Mouse (Mus musculus) CD4-positive, CD25-positive, alpha-beta regulatory T cell, adult 2 months (primary cell): ENCODE measurements at regions not wholly inside any gene's neighbourhood (a gene's known extent, or its start where the extent isn't known, plus 50 kb on each side); places are given as distances from the start of the nearest gene placed in this dataset.

Source experiments
- DNase-seq: peaks from one replicate; pipeline ENCODE4 v3.0.0-alpha.2; 2012; ENCODE audit warnings: low read depth, low spot score

DNA sequence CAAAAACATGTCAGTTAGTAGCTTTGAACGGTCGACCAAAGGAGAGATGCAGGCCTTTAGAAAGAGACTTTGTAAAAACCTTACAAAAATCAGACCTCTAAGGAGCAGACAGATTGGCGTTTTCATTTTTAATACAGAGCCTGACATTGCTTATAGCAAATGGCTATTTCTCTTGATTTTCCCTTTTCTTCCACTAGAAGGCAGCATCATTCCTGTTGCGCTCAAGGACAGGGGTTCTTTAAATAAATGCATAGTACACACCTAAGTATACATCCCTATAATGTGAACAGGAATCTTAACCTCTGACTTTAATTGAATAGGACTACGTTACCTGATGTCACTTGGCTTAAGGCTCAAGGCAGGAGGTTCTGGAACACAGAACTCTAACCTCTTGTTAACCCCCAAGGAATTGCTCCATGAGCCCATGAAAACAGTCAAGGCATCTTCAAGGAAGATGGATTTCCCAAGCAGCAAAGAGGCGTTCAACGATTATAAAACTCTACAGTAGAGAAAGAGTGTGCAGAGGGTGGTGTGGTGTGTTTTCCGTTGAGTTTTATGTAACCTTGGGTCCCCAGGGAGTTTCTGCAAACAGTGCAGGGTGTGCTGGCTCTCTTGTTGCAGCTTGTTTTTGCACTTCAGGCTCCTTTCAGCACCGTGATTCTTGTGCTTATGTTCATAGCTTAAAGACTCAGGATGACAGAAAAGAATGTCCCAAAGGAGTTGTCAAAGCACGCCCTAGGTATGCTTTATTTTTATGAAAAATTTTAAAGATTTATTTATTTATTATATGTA lies 124.1 kb upstream of the Zfp648 start:
- DNase-seq: peak; percentile 39

DNA sequence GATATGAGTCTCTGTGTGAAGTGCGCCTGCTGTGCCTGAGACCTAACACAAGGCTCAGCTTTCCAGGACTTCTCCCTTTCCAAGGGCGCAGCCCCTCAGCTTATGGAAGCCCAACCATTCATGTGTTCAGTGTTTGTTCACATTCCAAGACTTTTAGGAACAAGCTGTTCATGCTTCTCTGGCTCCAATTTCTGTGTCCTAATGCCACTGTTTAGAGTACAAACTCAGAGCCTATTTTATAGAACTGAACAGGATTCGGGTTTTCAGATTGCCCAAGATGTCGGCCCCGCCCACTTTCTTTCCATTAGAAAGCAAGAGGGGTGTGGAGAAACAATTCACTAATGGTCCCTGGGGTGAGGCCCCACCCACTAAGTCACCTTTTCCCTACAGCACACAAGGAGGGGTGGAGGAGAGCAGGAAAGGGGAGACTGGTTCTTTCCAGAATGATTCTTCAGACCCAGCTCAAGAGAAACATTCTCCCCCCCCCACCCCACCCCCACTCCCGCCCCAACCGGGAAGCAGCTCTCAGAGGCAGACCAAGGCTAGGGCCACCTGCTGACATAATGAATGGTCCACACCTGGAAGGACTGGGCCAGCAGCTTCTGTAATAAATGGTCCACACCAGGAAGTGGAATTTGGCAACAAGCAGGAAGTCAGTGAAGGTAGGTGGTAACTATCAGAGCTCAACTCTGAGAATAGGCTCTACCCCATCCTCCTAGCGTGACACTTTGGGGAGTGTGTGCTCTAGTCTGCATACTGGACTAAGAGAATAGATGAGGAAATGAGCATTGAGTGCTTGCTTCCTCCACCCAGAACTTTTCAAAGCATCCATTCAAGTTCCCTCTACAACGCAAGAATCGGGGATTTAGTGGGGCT lies 120.2 kb upstream of the Zfp648 start:
- DNase-seq: no peak

DNA sequence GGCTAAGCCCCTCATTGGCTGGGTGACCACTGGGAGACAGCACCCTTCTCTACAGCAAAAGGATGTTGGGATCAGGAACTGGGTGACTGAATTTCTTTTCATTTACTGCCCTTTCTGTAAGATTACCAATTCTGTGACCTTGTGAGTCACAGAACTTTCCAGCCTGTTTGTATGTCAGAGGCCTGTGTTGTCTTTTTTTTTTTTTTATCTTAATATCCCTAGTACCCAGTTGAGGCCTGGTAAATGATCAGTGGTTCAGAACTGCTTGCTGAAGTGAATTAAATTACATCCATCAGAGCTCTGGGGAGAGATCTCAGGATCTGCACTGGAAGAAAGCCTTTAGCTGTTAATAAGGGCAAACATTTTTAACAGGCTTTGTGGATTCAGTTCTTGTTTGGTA lies 114.8 kb upstream of the Zfp648 start:
- DNase-seq: no peak

DNA sequence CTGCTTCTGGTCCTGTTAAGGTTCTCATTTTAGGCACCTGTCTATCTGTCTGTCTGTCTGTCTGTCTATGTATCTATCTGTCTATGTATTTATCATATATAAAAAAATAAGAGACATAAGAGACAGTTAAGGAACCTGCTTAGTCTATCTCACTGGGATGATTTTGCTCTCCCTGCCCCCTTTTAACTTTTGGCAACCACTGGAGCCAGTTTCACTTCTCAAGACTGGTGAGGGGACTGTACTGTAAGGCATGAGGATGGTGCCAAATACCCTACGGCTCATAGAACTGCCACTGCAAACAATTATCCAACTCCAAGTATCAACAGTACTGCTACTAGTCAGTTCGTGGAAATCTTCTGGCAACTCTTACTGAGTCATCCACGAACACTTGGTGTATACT lies 111.2 kb upstream of the Zfp648 start:
- no peak for DNase-seq

DNA sequence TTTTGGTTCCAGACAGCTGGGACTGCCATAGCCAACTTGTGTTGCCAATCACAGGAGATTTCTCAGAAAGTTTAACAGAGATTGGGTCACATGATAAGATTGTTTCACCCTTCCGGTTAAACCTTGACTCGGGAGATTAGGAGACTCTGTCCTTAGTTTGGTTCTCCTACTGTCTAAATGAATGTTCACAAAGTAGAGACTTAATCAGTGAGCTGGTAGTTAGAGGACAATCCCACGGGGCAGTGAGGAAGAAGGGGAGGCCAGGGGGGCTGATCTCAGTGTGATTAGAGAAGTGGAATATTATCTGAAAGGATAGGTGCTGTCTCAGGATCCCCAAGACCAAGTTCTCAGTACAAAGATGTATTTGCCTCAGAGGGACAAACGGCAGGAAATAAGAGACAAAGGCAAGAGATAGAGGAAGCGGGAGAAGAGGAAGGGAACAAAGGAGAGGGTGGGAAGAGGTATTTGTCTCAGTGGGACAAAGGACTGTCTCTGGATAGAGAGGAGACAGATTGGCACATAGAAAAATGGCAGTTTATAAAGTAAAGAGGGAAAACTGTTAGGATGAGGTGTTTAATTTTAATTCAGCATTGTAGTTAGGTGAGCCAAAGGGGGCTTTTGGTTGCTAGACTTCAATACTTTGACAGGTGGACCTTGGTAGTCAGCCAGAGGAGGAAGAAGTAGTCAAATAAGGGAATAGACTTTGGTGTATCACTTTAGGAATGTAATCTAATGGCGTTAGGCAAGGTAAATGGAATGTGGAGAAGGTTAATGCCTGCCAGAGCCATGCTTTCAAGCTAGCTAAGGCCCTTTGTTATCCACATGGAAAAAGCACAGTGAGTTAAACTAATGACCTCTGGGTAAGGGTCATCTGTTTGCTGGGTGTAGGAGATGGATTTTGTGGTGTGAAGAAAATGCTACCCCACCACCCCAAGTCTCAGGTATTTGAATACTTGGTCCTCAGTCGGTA lies 110.2 kb upstream of the Zfp648 start:
- no peak for DNase-seq

DNA sequence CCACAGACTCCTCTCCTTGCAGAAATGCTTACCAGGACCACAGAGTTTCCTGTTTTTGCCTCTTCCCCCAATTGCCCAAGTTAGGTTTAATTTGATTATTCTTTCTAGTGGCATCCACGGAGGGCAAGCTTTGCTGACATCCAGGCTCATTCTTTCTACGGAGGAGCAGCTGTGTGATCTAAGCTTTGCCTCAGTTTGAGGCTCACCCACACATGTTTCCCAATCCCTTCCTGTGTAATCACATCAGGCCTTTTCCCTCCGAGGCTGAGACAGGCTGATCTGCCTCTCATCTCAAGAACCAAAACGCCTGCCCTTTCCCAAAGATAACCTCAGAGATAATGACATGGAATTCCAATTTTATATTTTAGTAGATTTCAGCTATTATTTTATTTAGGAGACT lies 107.4 kb upstream of the Zfp648 start:
- DNase-seq: no peak

DNA sequence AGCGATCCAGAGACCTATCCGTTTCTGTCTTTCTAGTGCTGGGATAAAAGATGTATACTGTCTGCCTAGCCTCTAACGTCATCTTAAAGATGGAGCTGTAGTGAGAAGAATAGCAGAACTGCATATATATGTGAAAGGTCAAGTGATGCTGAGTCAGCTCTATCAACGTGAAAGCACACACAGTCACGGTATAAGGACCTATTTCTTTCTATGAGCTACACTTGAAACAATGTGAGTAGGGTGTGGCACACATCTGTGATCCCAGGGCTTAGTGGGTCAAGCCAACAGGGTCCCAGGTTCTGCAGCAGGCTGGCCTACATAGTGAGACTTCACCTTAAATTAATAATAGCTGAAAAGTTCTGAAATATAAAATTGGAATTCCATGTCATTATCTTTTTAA lies 106.6 kb upstream of the Zfp648 start:
- no peak for DNase-seq

DNA sequence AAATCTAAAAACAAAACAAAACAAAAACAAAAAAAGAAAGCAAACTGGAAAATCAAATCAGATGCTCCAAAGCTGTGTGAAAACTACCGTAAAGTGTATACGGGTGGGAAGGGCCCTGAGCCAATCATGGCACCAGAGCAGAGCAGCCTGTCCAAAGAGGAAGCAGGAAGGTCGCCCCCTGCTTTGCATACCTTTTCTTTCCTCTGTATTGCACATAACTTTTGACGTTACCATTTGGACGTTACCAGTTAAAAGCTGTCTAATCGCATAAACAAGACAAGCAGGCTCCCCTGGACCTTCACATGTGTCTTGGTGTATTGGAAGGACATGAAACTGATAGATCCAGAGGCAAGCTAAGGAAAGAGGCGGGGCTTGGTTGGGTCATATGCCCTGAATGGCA lies 104.9 kb upstream of the Zfp648 start:
- DNase-seq: no peak

DNA sequence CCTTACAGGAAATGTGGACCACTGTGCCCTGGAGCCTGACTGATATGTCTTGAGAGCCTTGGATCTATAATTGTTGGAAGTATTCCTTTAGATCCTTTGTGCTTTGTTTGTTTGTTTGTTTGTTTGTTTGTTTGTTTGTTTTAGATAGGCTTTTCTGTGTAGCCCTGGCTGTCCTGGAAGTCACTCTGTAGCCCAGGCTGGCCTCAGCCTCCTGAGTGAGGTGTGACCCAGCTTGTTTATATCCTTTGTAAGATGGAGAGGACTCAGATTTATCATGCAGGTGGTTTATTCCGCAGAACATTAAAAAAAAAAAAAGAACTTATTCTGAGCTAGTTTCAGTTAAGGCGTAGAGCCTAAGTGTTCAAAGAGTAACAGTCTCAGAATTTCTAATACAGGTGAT lies 104.1 kb upstream of the Zfp648 start:
- no peak for DNase-seq

DNA sequence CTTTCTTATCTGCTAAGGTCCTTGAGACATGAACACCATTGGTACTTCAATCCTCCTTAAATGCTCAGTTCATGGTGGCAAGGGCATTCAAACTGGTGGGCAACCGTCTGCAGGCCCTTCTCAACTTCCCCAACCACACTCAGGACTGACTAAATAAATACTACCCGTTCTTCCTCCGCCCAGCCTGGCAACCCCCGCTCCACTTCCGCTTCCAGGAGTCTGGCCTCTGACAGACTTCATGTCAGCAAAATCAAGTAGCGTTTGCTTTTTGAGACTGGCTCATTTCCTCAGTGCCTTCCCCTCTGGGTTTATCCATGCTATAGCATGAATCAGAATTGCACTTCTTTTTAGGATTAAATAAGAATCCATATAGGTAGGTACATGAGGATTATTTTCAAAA lies 103.3 kb upstream of the Zfp648 start:
- DNase-seq: peak; percentile 15

DNA sequence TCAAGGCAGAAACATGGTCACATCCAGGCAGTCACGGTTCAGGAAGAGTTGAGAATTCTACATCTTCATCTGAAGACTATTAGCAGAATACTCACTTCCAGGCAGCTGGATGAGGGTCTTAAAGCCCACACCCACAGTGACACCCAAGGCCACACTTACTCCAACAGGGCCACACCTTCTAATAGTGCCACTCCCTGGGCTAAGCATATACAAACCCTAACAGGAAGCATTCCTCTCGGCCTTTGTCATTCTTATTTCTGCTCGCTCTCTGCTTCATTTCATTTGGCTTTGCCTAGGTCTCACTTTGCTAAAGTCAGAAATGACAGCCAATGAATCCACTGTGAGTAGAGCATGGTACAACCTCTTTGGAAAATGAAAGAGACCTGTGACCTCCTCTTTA lies 100.4 kb upstream of the Zfp648 start:
- no peak for DNase-seq

DNA sequence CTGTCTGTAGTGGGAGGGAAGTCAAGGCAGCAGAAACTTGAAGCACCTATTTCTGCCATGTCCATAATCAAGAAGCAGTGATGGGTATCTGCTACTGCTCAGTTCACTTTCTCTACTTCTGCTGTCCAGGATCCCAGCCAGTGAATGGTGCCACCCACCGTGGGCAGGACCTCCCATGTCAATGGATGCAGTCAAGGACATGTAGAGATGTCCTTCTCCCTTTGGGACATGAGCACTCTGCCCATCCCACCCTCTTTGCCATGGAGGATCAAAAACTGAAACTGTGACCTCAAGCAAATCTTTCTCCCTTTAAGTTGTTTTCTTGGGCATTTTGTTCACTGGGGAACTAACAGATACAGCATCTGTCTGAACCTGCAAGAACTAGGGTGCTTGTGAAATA lies 99.6 kb upstream of the Zfp648 start:
- no peak for DNase-seq

DNA sequence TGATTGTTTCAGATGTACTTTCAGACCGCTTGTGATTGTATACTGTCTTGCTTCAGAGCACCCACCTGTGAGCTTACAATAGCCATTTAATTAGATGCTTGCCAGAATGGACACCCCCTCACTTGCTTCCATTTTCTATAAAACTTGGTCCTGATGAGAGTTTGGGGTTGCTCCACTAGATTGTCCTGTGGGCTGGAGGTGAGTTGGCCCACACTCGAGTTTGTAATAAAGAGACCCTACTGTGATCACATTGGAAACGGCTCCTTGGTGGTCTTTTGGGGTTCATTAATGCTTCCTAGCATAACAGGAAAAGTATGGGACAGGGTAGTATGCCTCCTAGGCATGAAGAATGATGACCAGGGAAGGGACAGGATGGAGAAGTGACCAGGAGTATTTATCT lies 98.8 kb upstream of the Zfp648 start:
- DNase-seq: no peak

DNA sequence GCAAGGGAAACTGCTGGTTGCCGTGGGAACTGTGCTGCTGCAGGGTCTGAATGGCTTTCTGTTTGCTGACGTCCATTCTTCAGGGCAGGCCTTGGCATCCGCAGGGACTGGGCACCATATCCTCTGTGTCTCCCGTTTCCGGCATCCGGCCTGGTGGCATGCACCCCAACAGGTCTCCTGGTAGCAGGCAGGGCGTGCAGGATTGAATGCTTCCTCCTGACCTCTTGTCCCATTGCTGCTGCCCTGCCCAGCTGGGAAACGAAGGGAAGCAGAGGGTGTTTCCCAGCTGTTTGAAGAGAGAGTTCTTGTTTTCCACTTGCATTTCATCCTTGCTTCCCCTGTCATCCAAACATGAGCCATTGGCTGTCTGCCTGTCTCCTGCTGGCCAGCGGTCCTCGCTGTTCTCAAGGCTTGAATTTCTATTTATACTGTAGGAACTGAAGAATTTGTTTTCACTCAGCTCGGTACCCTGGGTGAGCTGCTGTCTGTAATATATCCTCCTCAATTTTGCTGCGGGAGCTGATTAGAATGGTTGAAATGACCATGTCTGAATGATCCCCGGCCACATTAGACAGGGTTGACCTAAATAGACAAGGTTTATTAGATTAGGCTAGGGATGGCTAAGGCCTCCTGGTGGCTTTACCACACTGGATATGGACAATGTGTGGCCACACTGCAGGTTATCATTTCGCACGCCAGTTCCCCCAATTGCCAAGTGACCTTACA lies 98.0 kb upstream of the Zfp648 start:
- no peak for DNase-seq

DNA sequence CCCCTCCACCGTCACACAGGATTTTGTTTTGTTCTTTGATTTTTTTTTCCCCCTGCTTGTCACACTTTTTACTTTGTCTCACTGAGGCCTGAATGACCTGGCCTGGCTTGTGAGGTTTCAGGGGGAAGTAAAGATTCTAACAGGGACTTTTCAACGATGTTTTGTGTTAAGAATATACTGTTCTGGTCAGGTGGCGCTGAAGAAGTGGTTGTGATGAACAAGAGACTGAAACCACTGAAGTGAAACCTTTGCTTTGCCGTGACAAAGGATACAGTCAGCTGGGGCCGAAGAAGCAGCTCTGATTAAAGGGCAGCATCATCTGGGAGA lies 97.4 kb upstream of the Zfp648 start:
- no peak for DNase-seq

DNA sequence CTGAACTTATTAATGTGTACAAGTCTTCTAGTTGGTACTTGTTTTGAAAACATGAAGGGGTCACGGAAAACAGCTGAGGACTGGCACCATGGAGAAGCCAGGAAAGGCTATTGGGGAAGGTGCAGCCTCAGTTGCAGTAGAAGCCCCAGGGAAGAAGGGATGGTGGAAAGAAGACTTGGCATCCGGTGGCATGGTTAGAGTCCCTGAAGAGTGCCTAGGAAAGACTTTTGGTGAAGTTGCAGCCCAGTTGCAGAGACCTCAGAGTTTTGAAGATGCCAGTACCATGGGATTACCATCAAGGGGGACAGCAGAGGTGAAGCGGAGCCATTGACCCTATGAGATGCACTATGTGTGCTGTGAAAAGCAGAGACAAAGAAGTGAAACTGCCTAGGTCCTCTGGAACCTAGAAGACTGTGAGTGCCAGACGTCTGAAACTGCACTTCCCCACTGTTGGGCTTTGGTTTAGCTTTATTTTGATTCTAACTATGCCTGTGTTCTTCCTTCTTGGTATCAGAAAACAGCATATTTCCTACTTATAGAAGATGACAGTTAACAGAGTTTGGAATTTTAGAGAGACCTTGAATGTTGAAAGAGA lies 96.9 kb upstream of the Zfp648 start:
- no peak for DNase-seq

DNA sequence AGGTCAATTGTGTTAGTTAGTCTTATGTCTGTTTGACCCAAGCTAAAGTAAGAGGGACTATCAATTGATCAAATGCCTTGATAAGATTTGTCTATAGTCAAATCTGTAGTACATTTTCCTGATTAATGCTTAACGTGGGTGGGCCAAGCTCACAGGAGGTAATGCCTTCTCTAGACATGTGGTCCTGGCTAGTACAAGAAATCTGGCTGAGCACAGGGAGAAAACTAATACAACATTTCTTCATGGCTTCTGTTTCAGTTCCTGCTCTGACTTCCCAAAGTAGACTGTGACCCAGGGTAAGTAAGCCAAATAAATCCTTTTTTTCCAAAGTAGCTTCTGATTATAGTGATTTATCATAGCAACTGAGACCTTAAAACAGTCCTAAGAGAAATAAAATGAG lies 96.2 kb upstream of the Zfp648 start:
- DNase-seq: no peak

DNA sequence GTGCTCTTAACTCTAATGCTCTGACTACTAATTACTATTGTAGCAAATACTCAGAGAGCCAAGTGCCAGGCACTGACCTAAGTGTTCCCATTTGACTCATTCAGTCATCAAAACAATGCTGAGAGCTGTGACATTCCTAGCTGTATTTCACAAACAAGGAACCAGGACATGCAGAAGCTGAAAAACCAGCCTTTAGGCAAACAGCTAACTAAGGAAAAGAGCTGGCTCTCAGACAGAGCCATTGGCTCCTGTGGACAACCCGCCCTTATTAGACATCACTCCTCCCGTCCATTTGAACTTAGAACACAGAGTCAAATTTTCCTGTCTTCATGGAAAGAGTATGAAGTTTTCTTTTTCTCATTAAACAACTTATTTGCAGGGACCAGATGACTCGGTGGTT lies 88.5 kb upstream of the Zfp648 start:
- no peak for DNase-seq

DNA sequence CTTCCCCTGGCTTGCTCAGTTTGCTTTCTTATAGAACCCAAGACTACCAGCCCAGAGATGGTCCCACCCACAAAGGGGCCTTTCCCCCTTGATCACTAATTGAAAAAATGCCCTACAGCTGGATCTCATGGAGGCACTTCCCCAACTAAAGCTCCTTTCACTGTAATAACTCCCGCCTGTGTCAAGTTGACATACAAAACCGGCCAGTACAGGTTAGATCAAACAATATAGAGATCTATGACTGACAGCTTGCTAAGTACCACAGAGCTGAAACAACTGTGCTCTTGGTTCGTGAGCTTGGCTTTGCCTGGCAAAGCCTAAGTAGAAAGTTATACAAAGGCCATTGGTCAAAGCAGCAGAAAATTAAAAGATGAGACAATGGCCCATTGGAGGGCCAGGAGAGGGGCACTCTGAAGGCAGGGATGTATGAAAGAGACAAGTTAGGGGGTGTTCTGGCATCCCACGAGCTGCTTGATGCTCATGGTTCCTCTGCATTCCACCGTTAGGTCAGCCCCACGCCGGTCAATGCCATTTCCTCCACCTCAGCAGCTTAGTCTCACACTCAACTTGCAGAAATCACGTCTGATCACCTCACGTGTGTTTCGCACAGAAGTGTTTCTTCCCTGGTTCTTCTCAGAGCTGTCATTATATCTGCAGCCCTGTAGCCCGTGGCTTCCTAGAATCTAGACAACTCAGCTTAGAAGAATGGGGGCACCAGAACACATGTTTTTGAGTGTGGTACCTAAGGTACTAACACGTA lies 87.5 kb upstream of the Zfp648 start:
- DNase-seq: no peak

DNA sequence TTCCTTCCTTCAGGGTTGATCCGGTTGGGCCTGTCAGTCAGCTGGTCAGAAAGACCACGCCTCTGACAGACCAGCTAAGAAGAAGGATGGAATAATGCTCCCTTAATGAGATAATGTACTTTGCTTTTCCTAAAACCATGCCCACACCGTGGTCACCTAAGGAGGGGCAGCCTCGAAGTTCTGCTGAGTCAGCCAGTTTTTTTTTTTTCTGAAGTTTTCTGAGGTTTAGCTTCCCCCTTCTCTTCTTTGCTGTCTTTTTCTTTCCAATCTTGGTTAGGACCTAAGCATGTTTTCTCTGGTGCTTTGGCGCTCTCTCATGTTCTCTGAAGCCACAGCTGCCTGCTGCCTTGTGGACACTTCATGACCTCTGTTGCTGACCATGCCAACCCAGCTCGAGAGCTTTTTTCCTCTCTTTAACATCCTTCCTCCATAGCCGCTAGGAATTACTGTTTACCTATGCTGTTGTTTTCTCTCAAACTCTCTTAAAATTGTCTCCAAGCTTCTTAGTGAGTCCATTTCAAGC lies 84.7 kb upstream of the Zfp648 start:
- no peak for DNase-seq
